Mouse (Mus musculus): ENCODE results near the gene St8sia2.
"Not testable (repeated sequence)": the region's sequence is repeated elsewhere in the genome, so short reads cannot be mapped to it uniquely, and the experiment has no call there.

St8sia2 gene

GRCm38 (mm10) chr7:73989366-73989765, 24.1 kb downstream of the St8sia2 start:
- no peak for DNase-seq (ENCODE audit: low spot score in 2 of 2)

- DNase-seq (ENCODE audit: low spot score in 2 of 2) = not testable (repeated sequence)
Observed at GRCm38 (mm10) chr7:73972157-73972556, 41.3 kb downstream of the St8sia2 start.

- DNase-seq (ENCODE audit: low spot score in 2 of 2) = no peak
Observed at GRCm38 (mm10) chr7:73965164-73965563, 48.3 kb downstream of the St8sia2 start.

GRCm38 (mm10) chr7:73962431-73962830, 51.1 kb downstream of the St8sia2 start:
- DNase-seq (ENCODE audit: low spot score in 2 of 2) = no peak

- peak in 1 of 2 experiments; percentile 9 for DNase-seq (ENCODE audit: low spot score in 2 of 2)
Observed at GRCm38 (mm10) chr7:73954441-73954840, 59.0 kb downstream of the St8sia2 start.

GRCm38 (mm10) chr7:73953131-73953530, 60.4 kb downstream of the St8sia2 start:
- DNase-seq (ENCODE audit: low spot score in 2 of 2) = no peak

GRCm38 (mm10) chr7:73941640-73942039, 71.8 kb downstream of the St8sia2 start:
- no peak for DNase-seq (ENCODE audit: low spot score in 2 of 2)

GRCm38 (mm10) chr7:73939236-73939635, 74.3 kb downstream of the St8sia2 start:
- DNase-seq (ENCODE audit: low spot score in 2 of 2) = no peak

- DNase-seq (ENCODE audit: low spot score in 2 of 2) = no peak
Observed at GRCm38 (mm10) chr7:73938046-73938810, 75.3 kb downstream of the St8sia2 start.

- DNase-seq (ENCODE audit: low spot score in 2 of 2) = no peak
Observed at GRCm38 (mm10) chr7:73936119-73936518, 77.4 kb downstream of the St8sia2 start.

GRCm38 (mm10) chr7:73935703-73936102, 77.8 kb downstream of the St8sia2 start:
- DNase-seq (ENCODE audit: low spot score in 2 of 2) = no peak

- DNase-seq (ENCODE audit: low spot score in 2 of 2) = no peak
Observed at GRCm38 (mm10) chr7:73933036-73933435, 80.5 kb downstream of the St8sia2 start.

- DNase-seq (ENCODE audit: low spot score in 2 of 2) = no peak
Observed at GRCm38 (mm10) chr7:73920921-73921485, 92.5 kb downstream of the St8sia2 start.

- DNase-seq (ENCODE audit: low spot score in 2 of 2) = peak; percentile 83 to 89
Observed at GRCm38 (mm10) chr7:73917633-73918311, 95.7 kb downstream of the St8sia2 start.

- no peak for DNase-seq (ENCODE audit: low spot score in 2 of 2)
Observed at GRCm38 (mm10) chr7:73911899-73912298, 101.6 kb downstream of the St8sia2 start.

- no peak for DNase-seq (ENCODE audit: low spot score in 2 of 2)
Observed at GRCm38 (mm10) chr7:73910843-73911242, 102.6 kb downstream of the St8sia2 start.

GRCm38 (mm10) chr7:73909432-73910205, 103.9 kb downstream of the St8sia2 start:
- no peak for DNase-seq (ENCODE audit: low spot score in 2 of 2)

GRCm38 (mm10) chr7:73894506-73894905, 119.0 kb downstream of the St8sia2 start:
- DNase-seq (ENCODE audit: low spot score in 2 of 2) = no peak

- DNase-seq (ENCODE audit: low spot score in 2 of 2) = no peak
Observed at GRCm38 (mm10) chr7:73891830-73892229, 121.7 kb downstream of the St8sia2 start.

- DNase-seq (ENCODE audit: low spot score in 2 of 2) = no peak
Observed at GRCm38 (mm10) chr7:73890891-73891610, 122.4 kb downstream of the St8sia2 start.

GRCm38 (mm10) chr7:73890466-73890865, 123.0 kb downstream of the St8sia2 start:
- no peak for DNase-seq (ENCODE audit: low spot score in 2 of 2)

Data from right cerebral cortex, postnatal 36 days (tissue).